Mouse (Mus musculus) heart, embryonic 16.5 days (tissue): Measurements from ENCODE around the gene Slc9a6. TPM values are rescaled to one million over a fixed set of nuclear protein-coding genes. Genes with fewer than 3 reads are reported as not detected.

Experiments used
- ATAC-seq: fragments of 200-750 bp; cut with Nextera tagmentation; replicated peaks from 2 replicates; pipeline ENCODE4 v1.8.0; 2017; ENCODE audit warnings: moderate number of reproducible peaks; ENCODE audit not compliant: insufficient read depth, low FRiP score; ENCODE audit errors: extremely low read depth
- H3K27ac ChIP-seq: fragments of 300-500 bp; sonication (generic); 2 replicates; pipeline ENCODE4 v1.5.1; 2014; ENCODE audit warnings: mild to moderate bottlenecking, low read length, control low read depth, moderate library complexity
- H3K27me3 ChIP-seq: fragments of 300-500 bp; sonication (generic); 2 replicates; pipeline ENCODE4 v1.6.1; 2014; ENCODE audit warnings: low read length, mixed read lengths; ENCODE audit not compliant: control insufficient read depth, insufficient read depth
- H3K36me3 ChIP-seq: fragments of 300-500 bp; sonication (generic); 2 replicates; pipeline ENCODE4 v1.6.1; 2014; ENCODE audit not compliant: control insufficient read depth, insufficient read depth
- H3K4me1 ChIP-seq: fragments of 300-500 bp; sonication (generic); 2 replicates; pipeline ENCODE4 v1.6.1; 2014; ENCODE audit warnings: low read length, mixed read lengths; ENCODE audit not compliant: control insufficient read depth, insufficient read depth
- H3K4me2 ChIP-seq: fragments of 300-500 bp; sonication (generic); 2 replicates; pipeline ENCODE4 v1.6.1; 2014; ENCODE audit warnings: low read depth, mild to moderate bottlenecking, control low read depth, low read length
- H3K4me3 ChIP-seq: fragments of 300-500 bp; sonication (generic); 2 replicates; pipeline ENCODE4 v1.5.1; 2014; ENCODE audit warnings: mild to moderate bottlenecking, control low read depth, low read length
- H3K9ac ChIP-seq: fragments of 300-500 bp; sonication (generic); 2 replicates; pipeline ENCODE4 v1.6.1; 2014; ENCODE audit warnings: low read length, control low read depth
- H3K9me3 ChIP-seq: fragments of 300-500 bp; sonication (generic); replicated peaks from 2 replicates; pipeline ENCODE4 v1.6.1; 2016; ENCODE audit warnings: low read length; ENCODE audit not compliant: control insufficient read depth
- WGBS: fragments of 180-500 bp; shearing (Covaris S2); extraction: QIAGEN DNeasy Blood & Tissue Kit; methylation state at CpG from one replicate; pipeline ENCODE4 v1.1.7; 2014; 5-methylcytosine and 5-hydroxymethylcytosine counted together
- polyA plus RNA-seq: library from polyadenylated mRNA; unstranded; fragments of >200 nt; fragmentation: Nextera tagmentation; extraction: Ambion mirVana; gene quantifications from 2 replicates; pipeline ENCODE4 v1.2.1, GENCODE M21; 2015

The Slc9a6 gene
- polyA plus RNA-seq, 1 experiment from 2014 or later = 7.1 TPM

GRCm38 (mm10) chrX:56659286-56659685 is 49.7 kb downstream of the Slc9a6 start:
- Histone ChIP-seq H3K27me3 (no peaks in the 10 kb centered on the region), H3K36me3 (no peaks in the 10 kb centered on the region), H3K4me1 (0 out of 2 replicates have a peak, but pooled peaks cover 3% of the 10 kb centered on the region), H3K9ac (no peak overlapping the region), H3K9me3 (no peaks in the 10 kb centered on the region), H3K4me3 (no peak overlapping the region), H3K4me2 (no peak overlapping the region), H3K27ac (no peak overlapping the region)
- 66% methylated on average over 2 of the region's 2 CpGs for WGBS
- 0 out of 2 replicates have a peak, but pooled peaks have one; percentile 10 for ATAC-seq

GRCm38 (mm10) chrX:56661143-56661542 is 51.6 kb downstream of the Slc9a6 start:
- Histone ChIP-seq H3K4me2 (no peak overlapping the region), H3K9me3 (no peaks in the 10 kb centered on the region), H3K36me3 (no peaks in the 10 kb centered on the region), H3K27ac (no peak overlapping the region), H3K4me1 (peaks cover 13% of the 10 kb centered on the region), H3K27me3 (no peaks in the 10 kb centered on the region), H3K4me3 (no peak overlapping the region), H3K9ac (no peak overlapping the region)
- WGBS = 91% methylated on average over 12 of the region's 12 CpGs
- no peak for ATAC-seq

- Histone ChIP-seq H3K27ac (no peak overlapping the region), H3K9me3 (no peaks in the 10 kb centered on the region), H3K4me2 (no peak overlapping the region), H3K4me3 (no peak overlapping the region), H3K27me3 (no peaks in the 10 kb centered on the region), H3K4me1 (peaks cover 21% of the 10 kb centered on the region), H3K36me3 (no peaks in the 10 kb centered on the region), H3K9ac (no peak overlapping the region)
- 89% methylated on average over 6 of the region's 6 CpGs for WGBS
- ATAC-seq = no peak
Observed at GRCm38 (mm10) chrX:56662316-56662715, 52.8 kb downstream of the Slc9a6 start.

GRCm38 (mm10) chrX:56663377-56663776 is 53.8 kb downstream of the Slc9a6 start:
- 42% methylated on average over 4 of the region's 4 CpGs for WGBS
- Histone ChIP-seq H3K4me1 (peaks cover 18% of the 10 kb centered on the region), H3K27ac (no peak overlapping the region), H3K4me2 (no peak overlapping the region), H3K27me3 (no peaks in the 10 kb centered on the region), H3K9ac (no peak overlapping the region), H3K4me3 (no peak overlapping the region), H3K36me3 (no peaks in the 10 kb centered on the region), H3K9me3 (no peaks in the 10 kb centered on the region)
- no peak for ATAC-seq

GRCm38 (mm10) chrX:56665226-56665973 is 55.8 kb downstream of the Slc9a6 start:
- Histone ChIP-seq H3K9ac (no peak overlapping the region), H3K4me2 (no peak overlapping the region), H3K9me3 (no peaks in the 10 kb centered on the region), H3K36me3 (no peaks in the 10 kb centered on the region), H3K4me3 (no peak overlapping the region), H3K27ac (peak overlapping the region; percentile 57), H3K27me3 (no peaks in the 10 kb centered on the region), H3K4me1 (peaks cover 18% of the 10 kb centered on the region)
- ATAC-seq = no peak
- 48% methylated on average over 8 of the region's 8 CpGs for WGBS

- Histone ChIP-seq H3K4me2 (no peak overlapping the region), H3K9me3 (no peaks in the 10 kb centered on the region), H3K27me3 (no peaks in the 10 kb centered on the region), H3K4me1 (peaks cover 18% of the 10 kb centered on the region), H3K9ac (no peak overlapping the region), H3K4me3 (no peak overlapping the region), H3K36me3 (no peaks in the 10 kb centered on the region), H3K27ac (peak overlapping the region; percentile 65)
- 0 out of 2 replicates have a peak, but pooled peaks have one; percentile 53 for ATAC-seq
- 47% methylated on average over 6 of the region's 6 CpGs for WGBS
Observed at GRCm38 (mm10) chrX:56667296-56667695, 57.7 kb downstream of the Slc9a6 start.

GRCm38 (mm10) chrX:56668051-56668450 is 58.5 kb downstream of the Slc9a6 start:
- no peak overlapping the region; the same call in 1 of the 2 replicates for H3K27ac ChIP-seq

GRCm38 (mm10) chrX:56668501-56668900 is 58.9 kb downstream of the Slc9a6 start:
- H3K4me1 ChIP-seq = peaks cover 18% of the 10 kb centered on the region

More at GRCm38 (mm10) chrX:56668051-56668450, 58.5 kb downstream of the Slc9a6 start:
- Histone ChIP-seq H3K27me3 (no peaks in the 10 kb centered on the region), H3K4me3 (no peak overlapping the region), H3K36me3 (no peaks in the 10 kb centered on the region), H3K9ac (no peak overlapping the region), H3K4me2 (no peak overlapping the region), H3K4me1 (peaks cover 18% of the 10 kb centered on the region), H3K9me3 (no peaks in the 10 kb centered on the region)
- no peak for ATAC-seq
- WGBS = 68% methylated on average over 5 of the region's 5 CpGs

GRCm38 (mm10) chrX:56675556-56675955 is 66.0 kb downstream of the Slc9a6 start:
- H3K9ac ChIP-seq = no peak overlapping the region
- H3K4me3 ChIP-seq = no peak overlapping the region
- H3K4me1 ChIP-seq = peaks cover 2% of the 10 kb centered on the region; the same call in 1 of the 2 replicates
- ATAC-seq = no peak; the same call in 1 of the 2 replicates
- WGBS = 65% methylated on average over 6 of the region's 6 CpGs
- H3K27me3 ChIP-seq = no peaks in the 10 kb centered on the region
- no peaks in the 10 kb centered on the region for H3K9me3 ChIP-seq
- H3K36me3 ChIP-seq = no peaks in the 10 kb centered on the region
- no peak overlapping the region for H3K4me2 ChIP-seq
- no peak overlapping the region for H3K27ac ChIP-seq

More at GRCm38 (mm10) chrX:56668501-56668900, 58.9 kb downstream of the Slc9a6 start:
- no peak overlapping the region for H3K9ac ChIP-seq
- H3K36me3 ChIP-seq = no peaks in the 10 kb centered on the region
- ATAC-seq = no peak
- H3K4me3 ChIP-seq = no peak overlapping the region
- H3K9me3 ChIP-seq = no peaks in the 10 kb centered on the region
- no peak overlapping the region; the same call in 1 of the 2 replicates for H3K27ac ChIP-seq
- no peak overlapping the region for H3K4me2 ChIP-seq
- 80% methylated on average over 3 of the region's 3 CpGs for whole genome bisulfite sequencing
- no peaks in the 10 kb centered on the region for H3K27me3 ChIP-seq
